Mouse (Mus musculus) CH12F3 (cell line): ENCODE results near the gene Unc5b.

ENCODE experiments used
- in situ Hi-C: fragments of 300-500 bp; cut with MboI; formaldehyde crosslinking; loops from 2 replicates; pipeline ENCODE4 v1.14.3; 2020; ENCODE audit warnings: low sequenced_read_pairs

The Unc5b gene

GRCm38 (mm10) chr10:60821736-60822358 is 9.5 kb downstream of the Unc5b start:
- in situ Hi-C loops, result no loop called here

- in situ Hi-C loops, result no loop called here
Observed at GRCm38 (mm10) chr10:60821311-60821710, 10.1 kb downstream of the Unc5b start.

- in situ Hi-C loops, result no loop called here
Observed at GRCm38 (mm10) chr10:60820552-60820951, 10.8 kb downstream of the Unc5b start.

GRCm38 (mm10) chr10:60819654-60820192 is 11.7 kb downstream of the Unc5b start:
- in situ Hi-C loops, result no loop called here

- in situ Hi-C loops, result no loop called here
Observed at GRCm38 (mm10) chr10:60819179-60819578, 12.2 kb downstream of the Unc5b start.

DNA sequence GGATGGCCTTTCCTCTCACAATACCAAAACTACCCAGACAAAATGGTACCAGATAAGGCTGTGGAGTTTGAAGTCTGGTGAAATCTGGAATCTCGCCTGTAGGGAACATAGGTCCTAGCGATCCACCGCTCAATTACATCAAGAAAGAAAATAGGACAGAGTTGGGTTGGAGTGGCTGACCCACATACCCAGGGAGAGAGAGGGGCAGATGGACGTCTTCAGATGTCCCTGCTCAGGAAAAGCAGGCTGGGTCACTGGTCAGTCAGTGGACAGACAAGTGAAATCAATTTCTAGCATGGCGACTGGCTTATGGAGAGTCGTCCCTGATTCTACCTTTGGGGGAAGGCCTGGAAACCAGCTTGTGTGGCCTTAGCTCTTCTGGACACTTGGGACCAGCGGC is 12.7 kb downstream of the Unc5b start:
- in situ Hi-C loops, result no loop called here

DNA sequence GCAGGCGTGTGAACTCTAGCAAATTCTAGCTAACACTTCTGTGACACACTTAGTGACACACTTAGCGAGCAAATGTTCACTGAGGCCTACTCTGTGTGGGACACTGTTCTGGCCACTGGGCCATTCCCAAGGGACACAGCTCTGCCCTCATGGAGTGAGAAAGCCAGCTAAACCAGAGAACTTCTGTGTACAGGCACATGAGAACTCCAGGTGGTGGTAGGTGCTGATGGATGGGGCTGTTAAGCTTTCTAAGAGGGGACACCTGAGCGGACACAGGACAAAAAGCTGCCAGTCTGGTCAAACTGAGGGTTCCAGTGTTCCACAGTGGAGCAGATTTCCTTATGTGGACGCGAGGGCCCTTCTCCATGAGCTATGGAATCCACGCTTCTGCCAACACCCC is 13.5 kb downstream of the Unc5b start:
- in situ Hi-C loops, result no loop called here

- in situ Hi-C loops, result no loop called here
Observed at GRCm38 (mm10) chr10:60816872-60817648, 14.3 kb downstream of the Unc5b start.

DNA sequence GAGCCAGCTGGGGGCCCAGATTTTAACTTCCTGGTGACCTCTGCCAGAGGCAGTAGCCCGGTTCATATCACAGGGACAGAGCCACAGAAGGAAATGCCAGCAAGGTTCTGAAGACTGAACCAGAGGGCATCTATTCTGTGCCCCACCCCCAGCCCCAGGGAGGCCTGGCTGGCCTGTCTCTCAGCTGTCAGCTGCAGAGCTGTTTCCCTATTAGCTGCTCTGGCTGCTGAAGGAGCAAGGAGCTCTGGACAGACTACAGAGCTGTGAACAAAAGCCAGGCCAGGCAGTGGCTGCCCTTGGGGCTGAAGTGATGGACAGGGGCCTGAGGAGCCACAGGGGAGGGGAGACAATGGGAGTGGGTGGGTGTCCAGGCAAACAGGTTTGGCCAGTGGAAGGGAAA is 15.5 kb downstream of the Unc5b start:
- in situ Hi-C loops, result no loop called here

GRCm38 (mm10) chr10:60815059-60815458 is 16.3 kb downstream of the Unc5b start:
- in situ Hi-C loops, result no loop called here

DNA sequence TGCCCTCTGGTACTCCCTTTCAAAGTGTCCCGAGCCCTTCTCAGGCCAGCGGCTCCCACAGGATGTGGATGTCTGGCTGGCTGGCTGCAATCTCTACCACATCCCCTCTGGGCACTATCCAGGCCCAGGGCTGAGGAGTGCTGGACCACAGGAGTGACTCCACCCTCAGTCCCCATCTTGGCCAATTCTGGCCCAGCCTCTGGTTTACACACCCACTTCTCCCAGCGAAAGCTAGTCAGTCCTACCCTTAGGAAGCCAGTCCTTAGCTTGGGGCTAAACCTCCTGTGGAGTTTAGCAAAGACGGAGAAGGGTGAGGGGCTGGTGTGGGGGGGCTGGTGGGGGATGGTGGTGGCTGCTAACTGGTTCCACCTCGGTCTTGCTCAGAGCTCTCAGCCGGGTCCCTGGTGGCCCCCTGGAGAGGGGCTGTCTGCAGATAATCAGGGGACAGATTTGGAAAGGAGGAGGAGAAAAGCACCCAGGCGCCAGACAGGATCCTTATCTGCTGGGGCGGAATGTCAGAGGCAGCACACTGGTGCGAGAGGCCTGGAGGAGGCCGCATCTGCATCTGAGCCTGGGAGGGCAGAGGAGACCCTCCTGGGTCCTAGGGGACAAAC is 16.8 kb downstream of the Unc5b start:
- in situ Hi-C loops, result no loop called here

- in situ Hi-C loops, result no loop called here
Observed at GRCm38 (mm10) chr10:60813606-60814005, 17.8 kb downstream of the Unc5b start.

DNA sequence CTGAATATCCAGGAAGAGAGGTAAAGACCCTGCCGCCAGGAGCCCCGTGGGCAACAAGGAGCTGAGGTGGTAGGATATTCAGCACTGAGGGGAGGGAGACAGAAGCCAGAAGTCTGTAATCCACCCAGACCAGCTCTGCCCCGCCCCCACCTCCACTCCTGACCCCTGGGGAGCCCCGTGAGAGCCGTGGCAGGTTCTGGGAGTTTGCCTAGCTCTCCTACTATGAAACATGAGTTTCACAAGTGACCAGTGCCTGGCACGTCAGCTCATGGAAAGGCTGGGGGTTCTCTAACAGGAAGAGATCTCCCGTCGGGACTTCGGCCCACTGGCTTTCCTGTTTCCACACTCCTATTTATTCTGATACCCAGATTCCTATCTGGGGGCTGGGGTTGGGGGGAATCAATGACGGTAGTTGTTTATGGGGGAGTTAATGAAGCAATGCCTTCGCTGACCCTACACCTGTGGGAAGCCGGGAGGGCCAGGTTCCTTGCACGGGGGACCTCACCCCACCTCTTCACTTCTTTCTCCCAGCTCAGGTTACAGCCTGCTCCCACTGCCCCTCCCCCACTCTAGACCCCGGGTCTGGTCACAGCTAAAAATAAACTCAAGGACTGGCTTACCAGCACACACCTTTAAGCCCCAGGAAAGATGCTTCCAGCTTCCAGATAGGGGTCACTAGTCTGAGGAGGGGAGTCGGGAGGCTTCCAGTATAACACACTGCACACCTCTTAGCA is 19.4 kb downstream of the Unc5b start:
- in situ Hi-C loops, result no loop called here

- in situ Hi-C loops, result no loop called here
Observed at GRCm38 (mm10) chr10:60808447-60808846, 22.9 kb downstream of the Unc5b start.

- in situ Hi-C loops, result no loop called here
Observed at GRCm38 (mm10) chr10:60807531-60808185, 23.7 kb downstream of the Unc5b start.

- in situ Hi-C loops, result no loop called here
Observed at GRCm38 (mm10) chr10:60806207-60806538, 25.2 kb downstream of the Unc5b start.

GRCm38 (mm10) chr10:60805436-60806206 is 25.8 kb downstream of the Unc5b start:
- in situ Hi-C loops, result no loop called here

- in situ Hi-C loops, result no loop called here
Observed at GRCm38 (mm10) chr10:60804865-60805264, 26.5 kb downstream of the Unc5b start.

DNA sequence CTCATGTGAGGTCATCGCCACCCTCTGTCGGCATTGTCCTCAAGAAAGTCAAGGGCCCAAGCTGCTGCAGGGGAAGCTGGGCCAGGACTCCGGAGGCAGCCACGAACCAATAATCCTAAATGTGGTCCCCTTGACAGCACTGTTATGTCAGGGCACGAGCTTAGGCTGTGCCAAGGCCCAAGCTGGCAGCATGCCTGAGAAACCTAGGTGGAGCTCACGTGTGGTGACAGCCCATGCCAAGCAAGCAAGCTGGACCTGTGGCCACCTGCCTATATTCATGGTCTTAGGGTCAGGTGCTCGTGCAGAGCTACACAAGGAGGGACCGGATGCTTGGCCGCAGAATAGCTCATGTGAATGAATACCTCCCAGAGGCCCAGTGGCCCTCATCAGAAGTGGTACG is 27.4 kb downstream of the Unc5b start:
- in situ Hi-C loops, result no loop called here

DNA sequence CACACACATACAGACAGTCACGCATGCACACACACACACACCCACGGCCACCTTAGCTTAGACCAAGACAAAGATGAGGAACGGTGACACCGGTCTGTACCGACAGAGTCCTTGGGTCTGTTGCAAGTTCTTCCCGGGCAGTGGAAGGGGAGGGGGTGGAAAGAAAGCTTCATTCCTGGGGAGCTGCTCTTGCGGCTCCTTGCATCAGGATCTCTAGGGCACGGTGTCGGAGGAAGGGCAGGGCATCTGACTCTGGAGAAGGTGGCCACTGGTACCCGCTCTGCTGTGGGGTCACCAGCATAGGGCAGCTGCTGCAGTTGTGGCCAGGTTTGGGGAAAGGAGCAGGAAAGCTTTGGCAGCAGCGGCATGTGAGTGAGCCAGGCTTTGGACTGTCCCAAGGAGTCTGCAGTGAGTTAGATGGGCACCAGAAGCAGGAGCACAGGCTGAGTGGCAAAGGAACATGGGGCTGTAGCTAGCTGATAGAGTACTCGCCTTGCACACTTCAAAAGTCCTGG is 29.4 kb downstream of the Unc5b start:
- in situ Hi-C loops, result no loop called here
